In the genomic region with DNA sequence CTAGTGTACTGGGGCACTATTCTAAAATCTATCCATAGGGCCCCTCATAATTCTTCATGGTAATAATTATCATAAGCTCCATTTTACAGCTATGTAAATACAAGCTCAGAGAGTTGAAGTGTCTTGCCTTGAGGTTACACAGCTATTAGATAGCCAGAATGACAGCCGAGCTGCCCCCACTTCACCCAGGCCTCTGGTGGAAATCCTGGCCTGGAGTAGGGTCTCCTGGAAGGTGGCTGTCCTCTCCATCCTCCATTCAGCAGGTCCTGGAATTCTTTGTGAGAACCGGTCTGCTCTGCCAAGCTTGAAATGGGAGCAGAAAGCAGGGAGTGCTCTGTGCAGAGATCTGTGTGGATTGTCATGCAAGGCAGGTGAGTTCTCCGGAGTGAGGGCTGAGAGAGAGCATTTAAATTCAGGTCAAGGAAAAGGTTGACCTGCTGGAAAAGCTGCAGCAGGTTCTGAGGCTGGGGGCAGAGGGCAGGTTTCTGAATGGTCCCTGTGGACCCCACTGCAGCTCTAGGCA, we compare ENCODE assay signal across 14 mouse cellular contexts.
DNase-seq lines count a peak whose midpoint lies in the region; ATAC-seq and TF ChIP-seq lines count a peak whose summit lies in the region.
"Had no signal": no experiment of that assay in that cellular context is flagged by ENCODE, and none has a peak within 500 bp of the region (broad histone marks: within the 10 kb centered on the region; RNA-seq: fewer than 3 reads in every experiment).

No protein-coding gene starts in this region.

- no peak overlapping the region for H3K9ac ChIP-seq in hindbrain, postnatal 0 days (replicated peaks; ENCODE audit: low read length)
- H3K9ac ChIP-seq in neural tube, embryonic 15.5 days (replicated peaks) = no peak overlapping the region
- H3K9ac ChIP-seq: liver, embryonic 15.5 days had no signal

- peak overlapping the region; percentile 19; the same call in 1 of the 2 replicates for H3K27ac ChIP-seq in thymus, adult 2 months (ENCODE audit: control insufficient read depth, insufficient read depth, low read length)
- H3K27ac ChIP-seq in hindbrain, postnatal 0 days = peak overlapping the region; percentile 32; the same call in 1 of the 2 replicates
- no peak overlapping the region; the same call in 1 of the 2 replicates for H3K27ac ChIP-seq in neural tube, embryonic 15.5 days (replicated peaks)
- H3K27ac ChIP-seq: liver, embryonic 15.5 days had no signal

- no peaks in the 10 kb centered on the region for H3K36me3 ChIP-seq in thymus, adult 2 months (ENCODE audit: control insufficient read depth, insufficient read depth, low read length)
- H3K36me3 ChIP-seq in hindbrain, postnatal 0 days (ENCODE audit: insufficient read depth, low read length) = no peaks in the 10 kb centered on the region
- no peaks in the 10 kb centered on the region for H3K36me3 ChIP-seq in neural tube, embryonic 15.5 days
- H3K36me3 ChIP-seq: liver, embryonic 15.5 days had no signal

- ATAC-seq in hindbrain, postnatal 0 days = peak; percentile 66
- ATAC-seq in neural tube, embryonic 15.5 days (ENCODE audit: low FRiP score) = peak; percentile 54; the same call in 1 of the 2 replicates

- no peaks in the 10 kb centered on the region for H3K27me3 ChIP-seq in thymus, adult 2 months (ENCODE audit: control insufficient read depth, insufficient read depth, low read length)
- H3K27me3 ChIP-seq in hindbrain, postnatal 0 days (ENCODE audit: insufficient read depth, low read length) = no peaks in the 10 kb centered on the region
- 0 out of 2 replicates have a peak, but pooled peaks cover 3% of the 10 kb centered on the region for H3K27me3 ChIP-seq in neural tube, embryonic 15.5 days (replicated peaks)
- H3K27me3 ChIP-seq: liver, embryonic 15.5 days had no signal

- no peaks in the 10 kb centered on the region for H3K4me1 ChIP-seq in thymus, adult 2 months (replicated peaks; ENCODE audit: control insufficient read depth, insufficient read depth, low read length)
- 0 out of 2 replicates have a peak, but pooled peaks cover 9% of the 10 kb centered on the region for H3K4me1 ChIP-seq in hindbrain, postnatal 0 days (ENCODE audit: insufficient read depth, low read length)
- peaks cover 13% of the 10 kb centered on the region for H3K4me1 ChIP-seq in neural tube, embryonic 15.5 days
- H3K4me1 ChIP-seq: liver, embryonic 15.5 days had no signal

- peak overlapping the region; percentile 10; the same call in 1 of the 2 replicates for H3K4me2 ChIP-seq in hindbrain, postnatal 0 days (ENCODE audit: low read depth, low read length)
- H3K4me2 ChIP-seq in neural tube, embryonic 15.5 days = peak overlapping the region; percentile 26; the same call in 1 of the 2 replicates
- H3K4me2 ChIP-seq: liver, embryonic 15.5 days had no signal

- no peak for TF ChIP-seq CTCF in thymus, adult 2 months (IDR thresholded peaks at IDR 0.05; ENCODE audit: borderline replicate concordance, control insufficient read depth, extremely low read depth, insufficient read depth, low read length, poor library complexity)
- TF ChIP-seq CTCF in hindbrain, postnatal 0 days (IDR thresholded peaks at IDR 0.05; ENCODE audit: low read depth) = no peak

- no peaks in the 10 kb centered on the region for H3K9me3 ChIP-seq in hindbrain, postnatal 0 days (ENCODE audit: low read length)
- no peaks in the 10 kb centered on the region for H3K9me3 ChIP-seq in neural tube, embryonic 15.5 days (replicated peaks)
- H3K9me3 ChIP-seq: liver, embryonic 15.5 days had no signal

- TF ChIP-seq POLR2A in thymus, adult 2 months (IDR thresholded peaks at IDR 0.05; ENCODE audit: control insufficient read depth, extremely low read depth, insufficient read depth, low read length, poor library complexity) = no peak

- no peak overlapping the region for H3K4me3 ChIP-seq in thymus, adult 2 months (ENCODE audit: control insufficient read depth, insufficient read depth, low read length)
- no peak overlapping the region for H3K4me3 ChIP-seq in hindbrain, postnatal 0 days (ENCODE audit: low read length)
- no peak overlapping the region for H3K4me3 ChIP-seq in neural tube, embryonic 15.5 days (replicated peaks)
- H3K4me3 ChIP-seq: liver, embryonic 15.5 days had no signal

- peak; percentile 27 for DNase-seq in embryo, embryonic 10.5 days (ENCODE audit: low spot score)
- DNase-seq in embryo, embryonic 10 days (ENCODE audit: low spot score) = no peak
- no peak for DNase-seq in thymus, adult 2 months
- DNase-seq in thymus, postnatal 10 days (ENCODE audit: low spot score in 2 of 2) = no peak
- peak; percentile 27 for DNase-seq in hindbrain, postnatal 0 days (ENCODE audit: low spot score)
- DNase-seq in yolk sac, embryonic 10.5 days (ENCODE audit: low spot score) = no peak
- no peak for DNase-seq in Muller cell, postnatal 12 days (ENCODE audit: inconsistent ontology term)
- DNase-seq: cerebellum, adult 9-11 months; heart, adult 11 months; heart, postnatal 14 days; kidney, adult 11 months; right cerebral cortex, postnatal 25 days had no signal

- 82% methylated on average over 3 of the region's 3 CpGs for WGBS in thymus, adult 2 months
- WGBS in hindbrain, postnatal 0 days = 22% methylated on average over 3 of the region's 3 CpGs
- WGBS in neural tube, embryonic 15.5 days = 15% methylated on average over 3 of the region's 3 CpGs

Comparison
In these comparisons a context has a peak if more than half of its experiments do, and no peak if none do; other contexts are left out.
1. DNase-seq: peak in embryo, embryonic 10.5 days (single experiment) and hindbrain, postnatal 0 days (single experiment); none in embryo, embryonic 10 days (single experiment), thymus, adult 2 months (single experiment), thymus, postnatal 10 days (0 of 2), yolk sac, embryonic 10.5 days (single experiment) and Muller cell, postnatal 12 days (single experiment).